Mouse (Mus musculus): ENCODE measurements around the gene Mical1. TPM values are rescaled to one million over a fixed set of nuclear protein-coding genes. Genes with fewer than 3 reads are reported as not detected.

The Mical1 gene
- total and polyA plus RNA-seq, 3 experiments: 1.3 to 15.7 TPM; not detected in 1

GRCm38 (mm10) chr10:41509160-41509559 is 33.0 kb downstream of the Mical1 start:
- no peak overlapping the region for H3K9ac ChIP-seq (ENCODE audit: control insufficient read depth, low read depth, low read length, poor library complexity, severe bottlenecking)
- TF ChIP-seq SMC3 (IDR thresholded peaks at IDR 0.05; ENCODE audit: low read depth, low read length) (peak; percentile 84), ZC3H11A (IDR thresholded peaks at IDR 0.05; ENCODE audit: low read depth, low read length) (peak; percentile 61), POLR2AphosphoS5 (IDR thresholded peaks at IDR 0.05; ENCODE audit: borderline replicate concordance, low read depth, low read length) (no peak), CTCF (IDR thresholded peaks at IDR 0.05 in 2 of 3, conservative IDR thresholded peaks at IDR 0.05 in 1 of 3; ENCODE audit: control insufficient read depth in 1 of 3, insufficient read depth in 1 of 3, low read depth in 2 of 3, low read length in 3 of 3, poor library complexity in 1 of 3, severe bottlenecking in 1 of 3) (peak; percentile 40 to 76 (median 53)), E2F4 (IDR thresholded peaks at IDR 0.05; ENCODE audit: borderline replicate concordance, low read depth, low read length) (no peak), RAD21 (IDR thresholded peaks at IDR 0.05; ENCODE audit: low read depth, low read length) (peak; percentile 82)
- H3K9me3 ChIP-seq (replicated peaks; ENCODE audit: insufficient read depth, low read length): no peaks in the 10 kb centered on the region
- H3K4me3 ChIP-seq (ENCODE audit: control insufficient read depth in 1 of 2, insufficient read depth in 1 of 2, low read depth in 2 of 2, low read length in 2 of 2): no peak overlapping the region
- peak; percentile 44 for DNase-seq (ENCODE audit: low read depth, low spot score)
- H3K4me1 ChIP-seq (ENCODE audit: control insufficient read depth in 1 of 2, insufficient read depth in 2 of 2, low read length in 2 of 2): no peaks in the 10 kb centered on the region
- peaks cover 2 to 5% of the 10 kb centered on the region in 2 experiments; a peak in 2 of 4 replicates for H3K27me3 ChIP-seq (ENCODE audit: control insufficient read depth in 1 of 2, insufficient read depth in 2 of 2, low read length in 2 of 2)
- no peak overlapping the region for H3K27ac ChIP-seq (ENCODE audit: control insufficient read depth, low read depth, low read length)
- no peaks in the 10 kb centered on the region for H3K36me3 ChIP-seq (ENCODE audit: control insufficient read depth in 1 of 2, insufficient read depth in 2 of 2, low read length in 2 of 2)
- H3K79me2 ChIP-seq (ENCODE audit: control insufficient read depth, insufficient read depth, low read length, poor library complexity): no peaks in the 10 kb centered on the region

GRCm38 (mm10) chr10:41514301-41514700 is 38.2 kb downstream of the Mical1 start:
- TF ChIP-seq ETS1 (IDR thresholded peaks at IDR 0.05; ENCODE audit: low read depth, low read length) (no peak), USF1 (IDR thresholded peaks at IDR 0.05; ENCODE audit: low read depth, low read length) (no peak), SIN3A (IDR thresholded peaks at IDR 0.05; ENCODE audit: low read length) (no peak), CTCF (IDR thresholded peaks at IDR 0.05 in 2 of 3, conservative IDR thresholded peaks at IDR 0.05 in 1 of 3; ENCODE audit: control insufficient read depth in 1 of 3, insufficient read depth in 1 of 3, low read depth in 2 of 3, low read length in 3 of 3, poor library complexity in 1 of 3, severe bottlenecking in 1 of 3) (no peak), RCOR1 (IDR thresholded peaks at IDR 0.05; ENCODE audit: low read depth, low read length) (no peak), ELF1 (IDR thresholded peaks at IDR 0.05; ENCODE audit: low read depth, low read length) (no peak), GABPA (IDR thresholded peaks at IDR 0.05; ENCODE audit: low read depth, low read length) (no peak), TAL1 (IDR thresholded peaks at IDR 0.05; ENCODE audit: low read length) (no peak), HCFC1 (IDR thresholded peaks at IDR 0.05; ENCODE audit: low read depth, low read length) (no peak), MAX (IDR thresholded peaks at IDR 0.05; ENCODE audit: low read length) (no peak), KAT2A (conservative IDR thresholded peaks at IDR 0.05; ENCODE audit: low read depth, low read length) (no peak), MYC (IDR thresholded peaks at IDR 0.05; ENCODE audit: low read depth, low read length) (no peak), ZMIZ1 (IDR thresholded peaks at IDR 0.05; ENCODE audit: low read depth, low read length) (no peak), ZKSCAN1 (IDR thresholded peaks at IDR 0.05; ENCODE audit: low read depth, low read length) (no peak), BHLHE40 (IDR thresholded peaks at IDR 0.05; ENCODE audit: borderline replicate concordance, low read depth, low read length) (no peak), CHD2 (IDR thresholded peaks at IDR 0.05; ENCODE audit: low read length) (no peak), ZNF384 (IDR thresholded peaks at IDR 0.05; ENCODE audit: low read depth, low read length) (no peak), MEF2A (IDR thresholded peaks at IDR 0.05; ENCODE audit: extremely low read depth, insufficient replicate concordance, low read depth, low read length, poor library complexity, severe bottlenecking) (no peak)
- H3K9me3 ChIP-seq (replicated peaks; ENCODE audit: insufficient read depth, low read length): no peaks in the 10 kb centered on the region
- no peak for DNase-seq (ENCODE audit: low read depth, low spot score)
- H3K27ac ChIP-seq (ENCODE audit: control insufficient read depth, low read depth, low read length): no peak overlapping the region
- H3K79me2 ChIP-seq (ENCODE audit: control insufficient read depth, insufficient read depth, low read length, poor library complexity): no peaks in the 10 kb centered on the region; the same call in 1 of the 2 replicates
- H3K9ac ChIP-seq (ENCODE audit: control insufficient read depth, low read depth, low read length, poor library complexity, severe bottlenecking): no peak overlapping the region
- no peaks in the 10 kb centered on the region; a peak in 1 of 4 replicates for H3K4me1 ChIP-seq (ENCODE audit: control insufficient read depth in 1 of 2, insufficient read depth in 2 of 2, low read length in 2 of 2)
- peaks cover 0 to 3% of the 10 kb centered on the region in 2 experiments; a peak in 1 of 4 replicates for H3K27me3 ChIP-seq (ENCODE audit: control insufficient read depth in 1 of 2, insufficient read depth in 2 of 2, low read length in 2 of 2)
- H3K36me3 ChIP-seq (ENCODE audit: control insufficient read depth in 1 of 2, insufficient read depth in 2 of 2, low read length in 2 of 2): peaks cover 0 to 3% of the 10 kb centered on the region in 2 experiments; a peak in 2 of 4 replicates
- H3K4me3 ChIP-seq (ENCODE audit: control insufficient read depth in 1 of 2, insufficient read depth in 1 of 2, low read depth in 2 of 2, low read length in 2 of 2): no peak overlapping the region
